Mouse (Mus musculus): ENCODE measurements at regions not wholly inside any gene's neighbourhood (a gene's known extent, or its start where the extent isn't known, plus 50 kb on each side); places are given as distances from the start of the nearest gene placed in this dataset.

GRCm38 (mm10) chr8:125317584-125317991, 252.0 kb downstream of the Sipa1l2 start:
- H3K27me3 ChIP-seq (replicated peaks) = peaks cover 29% of the 10 kb centered on the region; the same call in 1 of the 2 replicates
- no peak for ATAC-seq
- no peak overlapping the region for H3K9ac ChIP-seq
- no peak overlapping the region for H3K4me2 ChIP-seq
- no peak overlapping the region for H3K4me3 ChIP-seq
- no peaks in the 10 kb centered on the region for H3K36me3 ChIP-seq
- H3K4me1 ChIP-seq = 0 out of 2 replicates have a peak, but pooled peaks cover 3% of the 10 kb centered on the region
- H3K9me3 ChIP-seq (replicated peaks) = no peaks in the 10 kb centered on the region
- WGBS (ENCODE audit: insufficient replicate concordance) = 75% methylated on average over 6 of the region's 6 CpGs
- no peak overlapping the region for H3K27ac ChIP-seq

GRCm38 (mm10) chr8:125315736-125316135, 253.9 kb downstream of the Sipa1l2 start:
- Histone ChIP-seq H3K9ac (no peak overlapping the region), H3K27ac (no peak overlapping the region), H3K36me3 (no peaks in the 10 kb centered on the region), H3K4me1 (0 out of 2 replicates have a peak, but pooled peaks cover 3% of the 10 kb centered on the region), H3K27me3 (replicated peaks) (peaks cover 32% of the 10 kb centered on the region; the same call in 1 of the 2 replicates), H3K9me3 (replicated peaks) (no peaks in the 10 kb centered on the region), H3K4me3 (no peak overlapping the region), H3K4me2 (no peak overlapping the region)
- no peak for ATAC-seq
- WGBS (ENCODE audit: insufficient replicate concordance) = 64% methylated on average over 4 of the region's 4 CpGs

- H3K9me3 ChIP-seq (replicated peaks) = no peaks in the 10 kb centered on the region
- 46% methylated on average over 6 of the region's 6 CpGs for WGBS (ENCODE audit: insufficient replicate concordance)
- ATAC-seq = no peak
- no peak overlapping the region for H3K27ac ChIP-seq
- peaks cover 32% of the 10 kb centered on the region; the same call in 1 of the 2 replicates for H3K27me3 ChIP-seq (replicated peaks)
- H3K36me3 ChIP-seq = no peaks in the 10 kb centered on the region
- no peak overlapping the region for H3K4me2 ChIP-seq
- H3K9ac ChIP-seq = no peak overlapping the region
- 0 out of 2 replicates have a peak, but pooled peaks cover 3% of the 10 kb centered on the region for H3K4me1 ChIP-seq
- no peak overlapping the region for H3K4me3 ChIP-seq
Measured at GRCm38 (mm10) chr8:125314996-125315395, 254.6 kb downstream of the Sipa1l2 start.

GRCm38 (mm10) chr8:125314221-125314984, 255.2 kb downstream of the Sipa1l2 start:
- peaks cover 32% of the 10 kb centered on the region; the same call in 1 of the 2 replicates for H3K27me3 ChIP-seq (replicated peaks)
- H3K4me3 ChIP-seq = no peak overlapping the region
- H3K9ac ChIP-seq = no peak overlapping the region
- H3K36me3 ChIP-seq = no peaks in the 10 kb centered on the region
- 24% methylated on average over 10 of the region's 10 CpGs for WGBS (ENCODE audit: insufficient replicate concordance)
- no peak overlapping the region for H3K4me2 ChIP-seq
- no peaks in the 10 kb centered on the region for H3K9me3 ChIP-seq (replicated peaks)
- ATAC-seq = no peak
- no peak overlapping the region for H3K27ac ChIP-seq
- 0 out of 2 replicates have a peak, but pooled peaks cover 3% of the 10 kb centered on the region for H3K4me1 ChIP-seq

- 52% methylated on average over 11 of the region's 11 CpGs for WGBS (ENCODE audit: insufficient replicate concordance)
- Histone ChIP-seq H3K9ac (no peak overlapping the region), H3K4me3 (no peak overlapping the region), H3K27ac (no peak overlapping the region), H3K4me1 (0 out of 2 replicates have a peak, but pooled peaks cover 3% of the 10 kb centered on the region), H3K4me2 (no peak overlapping the region), H3K36me3 (no peaks in the 10 kb centered on the region), H3K27me3 (replicated peaks) (peaks cover 32% of the 10 kb centered on the region; the same call in 1 of the 2 replicates), H3K9me3 (replicated peaks) (no peaks in the 10 kb centered on the region)
- no peak for ATAC-seq
Measured at GRCm38 (mm10) chr8:125311228-125312053, 257.4 kb downstream of the Disc1 start.

Data from liver, embryonic 12.5 days (tissue).